Mouse (Mus musculus): ENCODE results near the gene 1700001K19Rik.

DNA sequence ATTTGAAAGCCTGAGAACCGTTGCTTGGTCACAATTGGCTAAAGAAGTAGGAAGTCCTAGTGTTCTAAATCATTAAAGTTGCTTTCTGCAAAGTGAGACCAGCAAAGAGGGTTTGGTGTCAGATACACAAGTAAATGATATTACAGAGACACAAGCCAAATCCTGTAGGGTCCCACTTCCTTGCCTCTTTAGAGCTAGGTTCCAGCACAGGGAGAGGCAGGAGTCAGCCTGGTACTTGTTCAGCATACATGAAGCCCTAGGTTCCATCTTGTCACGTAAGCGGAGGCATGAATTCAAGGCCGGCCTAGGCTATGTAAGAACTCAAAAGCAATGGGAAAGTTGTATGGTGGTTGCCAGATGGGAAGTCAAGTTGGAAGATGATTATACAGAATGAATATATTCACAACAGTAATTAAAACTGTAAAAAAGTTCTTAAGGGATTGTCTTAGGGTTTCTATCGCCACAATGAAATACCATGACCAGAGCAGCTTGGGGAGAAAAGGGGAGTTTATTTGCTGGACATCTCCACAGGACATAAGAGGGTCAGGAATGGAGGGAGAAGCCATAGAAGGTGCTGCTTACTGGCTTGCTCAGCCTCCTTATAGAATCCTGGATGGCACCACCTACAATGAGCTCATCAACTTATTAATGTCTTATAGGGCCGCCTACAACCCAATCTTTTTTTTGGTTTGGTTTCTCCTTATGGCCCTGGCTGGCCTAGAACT lies 7.7 kb upstream of the 1700001K19Rik start:
- TF ChIP-seq NELFE (IDR thresholded peaks at IDR 0.05; ENCODE audit: low read depth, low read length) (no peak), SIN3A (IDR thresholded peaks at IDR 0.05; ENCODE audit: low read length) (no peak), POLR2A (IDR thresholded peaks at IDR 0.05; ENCODE audit: low read depth, low read length) (peak; percentile 42; the same call in 1 of the 2 replicates), ETS1 (conservative IDR thresholded peaks at IDR 0.05; ENCODE audit: low read depth, low read length) (no peak), MAFK (IDR thresholded peaks at IDR 0.05; ENCODE audit: insufficient replicate concordance, low read length) (no peak), HCFC1 (IDR thresholded peaks at IDR 0.05; ENCODE audit: low read depth, low read length) (no peak), ZNF384 (IDR thresholded peaks at IDR 0.05; ENCODE audit: low read depth, low read length) (no peak), PAX5 (IDR thresholded peaks at IDR 0.05; ENCODE audit: low read length) (no peak), POLR2AphosphoS2 (IDR thresholded peaks at IDR 0.05; ENCODE audit: low read depth, low read length) (peak; percentile 94)

Measured in CH12.LX (cell line).